Mouse (Mus musculus): ENCODE measurements at regions not wholly inside any gene's neighbourhood (a gene's known extent, or its start where the extent isn't known, plus 50 kb on each side); places are given as distances from the start of the nearest gene placed in this dataset.

- DNase-seq = no peak
These were observed 225.1 kb upstream of the Msx2 start for GRCm38 (mm10) chr13:53697954-53698353.

GRCm38 (mm10) chr13:53695385-53695784 lies 222.5 kb upstream of the Msx2 start:
- no peak for DNase-seq

- DNase-seq = no peak
These were observed 216.1 kb upstream of the Msx2 start for GRCm38 (mm10) chr13:53688934-53689333.

GRCm38 (mm10) chr13:53688489-53688888 lies 215.6 kb upstream of the Msx2 start:
- peak; percentile 89 to 91 for DNase-seq

DNA sequence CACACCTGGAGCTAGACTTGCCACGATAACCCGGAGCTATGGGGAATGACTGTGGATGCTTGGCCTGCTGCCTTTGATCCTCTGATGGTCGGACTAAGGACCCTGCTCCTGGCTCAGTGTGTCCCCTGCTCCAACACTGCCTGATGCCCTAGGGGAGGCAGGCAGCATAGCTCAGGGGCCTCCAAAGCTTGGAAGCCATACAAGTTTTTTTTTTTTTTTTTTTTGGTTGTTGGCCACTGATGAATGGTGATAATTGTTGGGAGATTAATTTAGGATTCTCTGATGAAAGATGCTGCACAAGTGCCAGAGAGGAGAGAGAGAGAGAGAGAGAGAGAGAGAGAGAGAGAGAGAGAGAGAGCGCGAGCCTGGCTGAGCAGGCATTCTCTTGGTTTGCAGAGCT lies 211.6 kb upstream of the Msx2 start:
- DNase-seq = peak in 1 of 2 experiments; percentile 15

- DNase-seq = peak in 1 of 2 experiments; percentile 26
These were observed 204.3 kb upstream of the Msx2 start for GRCm38 (mm10) chr13:53677187-53677586.

DNA sequence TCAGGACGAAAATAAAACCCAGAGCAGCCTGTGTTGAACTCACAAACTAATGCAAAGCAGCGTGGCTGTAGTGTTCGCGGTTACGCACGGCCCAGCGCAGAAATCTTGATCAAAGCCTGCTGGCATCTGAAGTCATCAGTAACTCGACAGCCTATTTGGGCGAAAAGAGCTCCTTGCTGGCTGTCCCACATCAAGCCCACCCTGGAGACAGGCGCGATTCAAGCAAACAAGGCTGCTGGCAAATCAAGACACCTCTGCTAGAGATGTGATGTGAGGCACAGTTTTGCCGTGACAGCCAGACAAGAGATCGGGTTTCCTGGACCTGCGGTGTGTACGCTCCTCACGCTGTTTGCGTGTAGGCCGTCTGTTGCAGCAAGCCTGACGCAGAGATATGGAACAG lies 197.5 kb upstream of the Msx2 start:
- no peak for DNase-seq

DNA sequence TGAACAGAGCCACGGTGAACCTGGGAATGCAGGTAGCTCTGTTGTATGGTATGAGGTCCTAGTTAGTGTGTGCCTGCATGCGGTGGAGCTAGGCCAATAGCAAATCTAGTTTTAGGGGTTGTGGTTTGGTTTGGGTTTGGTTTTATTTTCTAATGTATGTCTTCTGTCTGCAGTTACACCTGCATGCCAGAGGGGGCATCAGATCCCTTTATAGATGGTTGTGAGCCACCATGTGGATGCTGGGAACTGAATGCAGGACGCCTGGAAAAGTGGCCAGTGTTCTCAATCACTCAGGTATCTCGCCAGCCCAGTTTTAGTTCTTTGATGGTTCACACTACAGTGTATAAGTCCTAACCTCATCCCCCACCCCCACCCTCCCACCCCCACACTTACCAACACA lies 194.6 kb upstream of the Msx2 start:
- no peak for DNase-seq

DNA sequence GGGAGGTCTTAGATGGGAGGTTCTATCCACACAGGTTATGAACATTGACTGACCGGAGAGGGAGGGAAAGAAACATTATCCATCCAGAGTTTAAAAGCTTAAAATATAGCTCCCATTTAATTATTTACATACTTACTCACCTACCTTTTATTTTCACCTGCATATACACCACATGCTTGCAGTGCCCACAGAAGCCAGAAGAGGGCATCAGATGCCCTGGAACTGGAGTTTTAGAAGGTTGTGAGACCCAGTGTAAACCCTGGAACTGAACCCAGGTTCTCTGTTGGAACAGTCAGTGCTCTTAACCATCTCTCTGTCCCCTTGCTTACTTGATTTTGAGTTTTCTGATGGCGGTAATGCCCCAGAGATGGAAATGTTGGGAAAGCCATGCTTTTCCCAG lies 192.7 kb upstream of the Msx2 start:
- DNase-seq = no peak

DNA sequence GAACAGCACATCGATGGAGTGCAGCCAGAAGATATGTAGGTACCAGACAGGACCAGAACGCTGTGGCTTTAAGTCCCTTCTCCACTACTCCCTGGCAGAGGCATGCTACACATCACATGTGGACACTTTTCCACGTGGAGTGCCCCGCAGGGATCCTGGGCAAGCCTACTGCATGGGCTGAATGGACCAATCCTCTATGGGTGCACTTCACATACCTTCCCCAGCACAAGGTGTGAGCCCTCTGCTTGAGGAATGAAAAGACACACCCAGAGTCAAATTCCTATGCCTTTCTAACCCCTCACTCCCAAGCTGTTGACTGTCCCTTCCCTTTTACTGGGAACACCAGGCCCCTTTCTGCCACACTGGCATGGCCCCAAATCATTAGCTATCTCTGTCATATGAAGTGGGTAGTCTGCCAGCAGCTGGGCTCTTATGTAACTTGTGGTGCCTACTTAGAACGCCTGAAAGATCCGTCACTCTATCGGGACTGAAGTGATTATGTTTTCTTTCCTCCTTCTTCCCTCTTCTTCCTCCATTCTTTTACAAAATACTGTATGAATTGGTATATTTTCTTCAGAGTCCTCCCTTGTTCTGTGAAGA lies 191.9 kb upstream of the Msx2 start:
- DNase-seq = peak; percentile 37 to 57

GRCm38 (mm10) chr13:53652826-53653225 lies 180.0 kb upstream of the Msx2 start:
- no peak for DNase-seq

GRCm38 (mm10) chr13:53648353-53648752 lies 175.5 kb upstream of the Msx2 start:
- no peak for DNase-seq

GRCm38 (mm10) chr13:53642557-53642956 lies 169.7 kb upstream of the Msx2 start:
- DNase-seq = peak; percentile 74 to 81

DNA sequence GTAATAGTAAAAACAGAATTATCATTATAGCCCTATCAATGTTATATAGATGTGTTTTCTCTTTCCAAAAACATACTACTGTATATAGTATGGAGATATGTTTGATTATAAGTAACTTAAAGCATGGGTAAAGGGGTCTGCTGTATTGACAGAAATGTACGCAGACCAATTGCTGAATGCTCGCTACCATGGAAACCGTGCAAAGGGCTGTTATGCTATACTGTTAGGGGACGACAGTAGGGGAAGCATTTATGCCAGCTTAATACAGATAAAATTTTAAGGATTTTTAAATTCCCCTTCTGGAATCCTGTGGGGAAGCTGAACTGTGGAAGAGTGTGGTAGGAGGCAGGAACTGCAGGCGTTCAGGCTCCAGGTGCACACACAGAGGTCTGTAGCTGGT lies 166.7 kb upstream of the Msx2 start:
- DNase-seq = no peak

DNA sequence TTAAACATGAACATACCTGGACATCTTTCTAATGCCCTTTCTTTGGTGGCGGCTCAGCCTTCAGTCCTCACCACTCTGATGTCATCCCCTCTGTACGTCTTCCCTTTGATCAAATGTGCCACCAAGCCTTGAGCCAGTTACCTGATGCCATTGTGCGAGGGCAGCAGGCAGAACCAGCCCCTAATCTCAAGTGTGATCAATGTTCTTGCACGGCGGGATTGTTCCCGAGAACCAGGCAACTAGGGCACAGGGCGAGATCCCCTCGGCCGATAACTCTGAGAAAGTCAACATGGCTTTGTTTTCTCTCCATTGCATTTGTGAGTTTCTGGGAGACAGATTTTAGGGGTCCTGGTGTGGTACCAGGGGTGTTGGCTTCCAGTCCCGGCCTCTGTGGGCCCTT lies 166.2 kb upstream of the Msx2 start:
- no peak for DNase-seq

DNA sequence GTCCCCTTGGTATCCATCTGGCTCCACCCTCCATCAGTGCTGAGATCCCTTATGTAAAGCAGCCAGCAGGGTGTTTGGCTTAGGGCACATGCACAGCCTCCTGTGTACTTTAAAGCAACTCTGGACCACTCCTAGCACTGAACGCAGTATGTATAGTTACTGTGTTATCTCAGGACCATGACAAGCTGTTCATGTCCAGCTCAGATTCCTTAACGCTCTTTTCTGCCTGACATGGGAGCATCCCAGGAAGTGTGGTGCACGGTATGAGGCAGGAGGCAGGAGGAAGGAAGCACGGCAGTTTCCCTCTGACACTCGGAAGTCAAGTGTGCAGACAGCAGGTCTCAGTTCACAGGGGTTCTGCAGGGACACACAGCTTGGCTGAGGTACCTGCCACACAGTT lies 163.1 kb upstream of the Msx2 start:
- DNase-seq = no peak

GRCm38 (mm10) chr13:53634637-53635203 lies 161.8 kb upstream of the Msx2 start:
- peak; percentile 39 to 44 for DNase-seq

GRCm38 (mm10) chr13:53598050-53598449 lies 125.2 kb upstream of the Msx2 start:
- DNase-seq = no peak

- peak; percentile 6 to 13 for DNase-seq
These were observed 124.3 kb upstream of the Msx2 start for GRCm38 (mm10) chr13:53596871-53597800.

GRCm38 (mm10) chr13:53592755-53593154 lies 119.9 kb upstream of the Msx2 start:
- DNase-seq = peak; percentile 22 to 26

- DNase-seq = no peak
These were observed 113.9 kb upstream of the Msx2 start for GRCm38 (mm10) chr13:53586771-53587170.

DNA sequence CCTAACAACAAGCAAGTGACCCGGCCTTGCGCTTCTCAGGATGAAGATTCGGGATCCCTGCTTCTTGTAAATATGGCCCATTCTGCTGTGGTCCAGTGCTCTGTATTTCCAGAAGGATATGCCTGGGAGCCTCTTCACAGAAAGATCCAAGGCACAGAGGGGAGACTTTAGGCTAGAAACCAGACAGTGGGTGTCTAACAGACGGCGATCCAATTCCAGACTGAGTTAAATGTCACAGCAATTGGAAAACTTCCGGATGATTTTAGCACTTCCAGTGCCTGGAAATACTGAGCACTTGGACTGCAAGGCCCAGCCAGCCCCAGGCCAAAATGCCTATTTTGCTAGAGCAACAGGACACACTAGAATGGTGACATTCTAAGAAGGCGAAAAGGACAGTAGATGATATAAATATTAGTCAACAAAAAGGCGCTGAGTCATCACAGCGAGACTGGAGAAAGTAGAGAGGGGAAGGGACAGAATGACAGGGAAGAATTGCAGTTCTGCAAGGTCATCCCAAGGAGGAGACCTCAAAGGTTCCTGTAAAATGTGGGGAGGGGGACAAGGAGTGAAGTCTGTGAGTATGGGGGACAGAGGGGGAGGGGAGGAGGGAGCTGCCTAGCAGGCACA lies 111.7 kb upstream of the Msx2 start:
- no peak for DNase-seq

DNA sequence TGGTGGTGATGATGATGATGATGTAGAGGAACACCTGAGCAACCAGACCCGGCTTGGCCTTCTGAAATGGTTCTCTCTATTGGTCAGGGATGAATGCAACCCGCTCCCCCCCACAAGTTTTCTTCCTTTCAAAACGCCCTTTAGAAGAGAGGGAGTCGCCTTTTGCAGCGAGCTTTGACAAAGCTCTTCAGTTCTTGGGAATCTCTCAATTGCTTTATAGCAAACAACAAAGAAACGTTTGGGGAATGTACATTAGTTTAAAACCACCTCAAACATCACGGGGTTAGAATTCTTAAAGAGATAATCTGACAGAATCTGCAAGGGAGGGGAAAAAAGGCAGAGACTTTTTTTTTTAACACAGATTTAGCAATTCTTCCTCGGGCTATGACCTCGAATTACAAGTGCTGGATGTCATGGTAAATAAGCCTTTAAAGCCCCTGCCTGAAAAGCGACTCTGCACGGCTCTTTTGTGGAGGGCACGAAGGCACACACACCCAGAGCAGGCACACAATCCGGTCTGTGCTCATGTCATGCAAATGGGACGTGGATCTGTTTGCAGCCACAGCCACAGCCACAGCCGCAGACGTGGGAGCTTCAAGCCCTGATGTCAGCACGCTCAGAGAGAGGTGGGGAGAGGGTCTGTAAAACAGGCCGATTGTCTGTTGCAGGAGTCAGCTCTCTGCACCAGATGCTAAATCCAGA lies 81.2 kb upstream of the Msx2 start:
- DNase-seq = peak in 1 of 2 experiments; percentile 8

All from cerebellum, postnatal 10 days (tissue).